Mouse (Mus musculus) heart, postnatal 0 days (tissue): ENCODE data around the gene Atp2c2.

Experiments
- CTCF ChIP-seq: IDR thresholded peaks from 2 replicates; pipeline ENCODE4 v1.5.1; 2016; ENCODE audit warnings: antibody characterized with exemption, control low read depth, low read depth
- EP300 ChIP-seq: IDR thresholded peaks from 2 replicates; pipeline ENCODE4 v1.6.1; 2016; ENCODE audit warnings: antibody characterized with exemption, low read depth

- TF ChIP-seq CTCF (no peak), EP300 (no peak)
Observed at GRCm38 (mm10) chr8:119806422-119807263, 106.8 kb downstream of the Atp2c2 start.
